Mouse (Mus musculus) liver, adult (tissue): ENCODE results near the gene Dmpk.

Experiments
- GATA4 ChIP-seq: IDR thresholded peaks from 2 replicates; pipeline ENCODE4 v1.6.1; 2014; ENCODE audit warnings: mild to moderate bottlenecking, low read length; ENCODE audit not compliant: insufficient replicate concordance

The Dmpk gene

GRCm38 (mm10) chr7:19137380-19137779 is 53.7 kb downstream of the Dmpk start:
- TF ChIP-seq GATA4, result no peak
